ENCODE assay signal across 9 mouse cellular contexts in genomic region chr10:87639339-87639738, GRCm38 (mm10).
"Had no signal": no experiment of that assay in that cellular context is flagged by ENCODE, and none has a peak within 500 bp of the region (broad histone marks: within the 10 kb centered on the region; RNA-seq: fewer than 3 reads in every experiment).

No protein-coding gene starts in this region.

- H3K27me3 ChIP-seq: lung, embryonic 15.5 days had no signal

- DNase-seq: kidney, postnatal 10 days; kidney, postnatal 36 days; layer of hippocampus, postnatal 36 days; lung, adult 18-20 months; lung, postnatal 10 days; lung, postnatal 4 days; thymus, adult 18-20 months; thymus, postnatal 36 days had no signal
